Mouse (Mus musculus) testis, adult 2 months (tissue): ENCODE results near the gene Golph3. TPM values are rescaled to one million over a fixed set of nuclear protein-coding genes. Genes with fewer than 3 reads are reported as not detected.

Experiments used
- H3K27ac ChIP-seq: fragments of 200-500 bp; 2 replicates; pipeline ENCODE4 v1.5.1; 2012; ENCODE audit warnings: low read depth, low read length; ENCODE audit not compliant: control insufficient read depth, insufficient read depth
- H3K27me3 ChIP-seq: fragments of 200-500 bp; 2 replicates; pipeline ENCODE4 v1.6.1; 2012; ENCODE audit warnings: mild to moderate bottlenecking, low read length, moderate library complexity; ENCODE audit not compliant: control insufficient read depth, insufficient read depth
- H3K36me3 ChIP-seq: fragments of 200-500 bp; 2 replicates; pipeline ENCODE4 v1.6.1; 2012; ENCODE audit warnings: mild to moderate bottlenecking, low read length; ENCODE audit not compliant: control insufficient read depth, insufficient read depth
- H3K4me1 ChIP-seq: fragments of 200-500 bp; 2 replicates; pipeline ENCODE4 v1.6.1; 2012; ENCODE audit warnings: low read length; ENCODE audit not compliant: control insufficient read depth, insufficient read depth
- H3K4me3 ChIP-seq: fragments of 200-500 bp; 2 replicates; pipeline ENCODE4 v1.5.1; 2012; ENCODE audit warnings: low read depth, mild to moderate bottlenecking, low read length, moderate library complexity, mixed read lengths; ENCODE audit not compliant: control insufficient read depth
- CTCF ChIP-seq: fragments of 200-500 bp; IDR thresholded peaks from 2 replicates; pipeline ENCODE4 v1.5.1; 2012; ENCODE audit warnings: low read depth, mild to moderate bottlenecking, inconsistent platforms, low read length, moderate library complexity; ENCODE audit not compliant: control insufficient read depth, insufficient read depth, insufficient replicate concordance
- POLR2A ChIP-seq: fragments of 200-500 bp; IDR thresholded peaks from 2 replicates; pipeline ENCODE4 v1.6.1; 2012; ENCODE audit warnings: low read depth, mild to moderate bottlenecking, inconsistent platforms, low read length, moderate library complexity; ENCODE audit not compliant: control insufficient read depth
- polyA plus RNA-seq: library from polyadenylated mRNA; depleted of rRNA; stranded (reverse); fragments of >200 nt; gene quantifications from 2 replicates; pipeline ENCODE4 v1.2.3, GENCODE M21; 2012

Gene Golph3
- polyA plus RNA-seq, 1 experiment = 36.3 TPM

DNA sequence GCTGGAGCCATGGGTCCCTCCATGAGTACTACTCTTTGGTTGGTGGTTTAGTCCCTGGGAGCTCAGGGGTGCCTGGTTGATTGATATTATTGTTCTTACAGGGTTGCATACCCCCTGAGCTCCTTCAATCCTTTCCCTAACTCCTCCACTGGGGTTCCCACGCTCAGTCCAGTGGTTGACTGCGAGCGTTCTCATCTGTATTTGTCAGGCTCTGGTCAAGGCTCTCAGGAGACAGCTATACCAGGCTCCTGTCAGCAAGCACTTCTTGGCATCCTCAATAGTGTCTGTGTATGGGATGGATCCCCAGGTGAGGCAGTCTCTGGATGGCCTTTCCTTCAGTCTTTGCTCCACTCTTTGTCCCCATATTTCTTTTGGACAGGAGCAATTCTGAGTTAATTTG, 25.7 kb downstream of the Golph3 start:
- H3K4me3 ChIP-seq = no peak overlapping the region
- H3K36me3 ChIP-seq = peaks cover 2% of the 10 kb centered on the region; the same call in 1 of the 2 replicates
- H3K27ac ChIP-seq = no peak overlapping the region
- H3K27me3 ChIP-seq = no peaks in the 10 kb centered on the region
- TF ChIP-seq CTCF (no peak), POLR2A (no peak)
- no peaks in the 10 kb centered on the region for H3K4me1 ChIP-seq

DNA sequence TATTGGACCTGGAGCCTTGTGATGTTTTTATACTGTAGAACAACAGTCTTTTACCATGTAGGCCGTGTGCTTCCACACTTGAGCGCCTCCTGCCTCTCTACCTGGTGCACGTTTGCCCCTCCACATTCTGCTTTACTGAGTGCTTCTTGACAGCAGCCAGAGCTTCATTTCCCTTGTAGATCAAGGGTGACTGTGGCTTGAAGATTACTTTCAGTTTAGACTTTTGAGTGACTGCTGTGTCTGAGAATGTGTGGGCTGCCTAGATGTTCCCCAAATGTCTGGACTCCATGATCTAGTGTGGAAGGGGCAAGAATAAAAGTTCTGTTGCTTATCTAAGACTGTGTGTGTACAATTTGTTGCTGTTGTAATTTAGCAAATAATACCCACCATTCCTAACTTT, 27.7 kb downstream of the Golph3 start:
- no peak overlapping the region for H3K27ac ChIP-seq
- H3K36me3 ChIP-seq = peaks cover 2% of the 10 kb centered on the region; the same call in 1 of the 2 replicates
- H3K27me3 ChIP-seq = no peaks in the 10 kb centered on the region
- TF ChIP-seq CTCF (no peak), POLR2A (no peak)
- no peak overlapping the region for H3K4me3 ChIP-seq
- no peaks in the 10 kb centered on the region for H3K4me1 ChIP-seq

DNA sequence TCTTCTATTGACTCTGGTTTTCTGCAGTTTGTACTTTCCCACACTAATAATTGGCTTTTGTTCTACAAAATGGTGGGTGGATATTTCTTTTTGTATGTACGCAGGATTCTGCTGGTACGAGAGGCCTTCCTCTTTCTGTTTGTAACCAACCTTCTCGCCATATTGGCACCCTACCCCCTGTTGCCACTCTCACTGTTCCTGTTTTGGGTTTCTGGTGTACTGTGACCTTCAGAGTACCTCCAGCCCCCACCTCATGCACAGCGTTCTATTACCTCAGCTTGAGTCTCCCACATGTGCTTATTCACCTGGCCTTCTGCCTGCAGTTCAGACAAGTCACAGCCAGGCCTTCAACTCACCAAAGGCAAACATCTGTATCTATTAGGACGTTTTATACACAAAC, 28.6 kb downstream of the Golph3 start:
- no peak for TF ChIP-seq POLR2A
- TF ChIP-seq CTCF = no peak
- Histone ChIP-seq H3K27ac (no peak overlapping the region), H3K27me3 (no peaks in the 10 kb centered on the region), H3K4me1 (no peaks in the 10 kb centered on the region), H3K36me3 (peaks cover 2% of the 10 kb centered on the region; the same call in 1 of the 2 replicates), H3K4me3 (no peak overlapping the region)

DNA sequence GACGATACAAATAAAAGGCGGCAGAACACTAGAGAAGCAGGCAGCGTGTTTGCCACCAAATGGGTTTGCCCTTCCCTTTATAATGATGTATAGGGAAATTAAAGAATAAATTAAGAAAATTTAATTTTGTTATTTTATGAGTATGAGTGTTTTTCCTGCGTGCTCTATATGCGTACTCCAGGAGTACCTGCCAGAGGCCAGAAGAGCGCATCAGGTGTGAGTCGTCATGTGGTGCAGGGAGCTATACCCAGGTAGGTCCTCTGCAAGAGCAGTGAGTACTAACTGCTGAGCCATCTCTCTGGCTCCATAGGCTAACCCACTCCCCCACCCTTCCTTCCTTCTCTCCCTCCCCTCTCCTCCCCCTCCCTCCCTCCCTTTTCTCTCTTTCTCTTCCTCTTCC, 30.2 kb downstream of the Golph3 start:
- no peak overlapping the region for H3K27ac ChIP-seq
- H3K27me3 ChIP-seq = no peaks in the 10 kb centered on the region
- no peak overlapping the region for H3K4me3 ChIP-seq
- H3K4me1 ChIP-seq = no peaks in the 10 kb centered on the region
- TF ChIP-seq CTCF = no peak
- TF ChIP-seq POLR2A = no peak
- peaks cover 2% of the 10 kb centered on the region; the same call in 1 of the 2 replicates for H3K36me3 ChIP-seq

DNA sequence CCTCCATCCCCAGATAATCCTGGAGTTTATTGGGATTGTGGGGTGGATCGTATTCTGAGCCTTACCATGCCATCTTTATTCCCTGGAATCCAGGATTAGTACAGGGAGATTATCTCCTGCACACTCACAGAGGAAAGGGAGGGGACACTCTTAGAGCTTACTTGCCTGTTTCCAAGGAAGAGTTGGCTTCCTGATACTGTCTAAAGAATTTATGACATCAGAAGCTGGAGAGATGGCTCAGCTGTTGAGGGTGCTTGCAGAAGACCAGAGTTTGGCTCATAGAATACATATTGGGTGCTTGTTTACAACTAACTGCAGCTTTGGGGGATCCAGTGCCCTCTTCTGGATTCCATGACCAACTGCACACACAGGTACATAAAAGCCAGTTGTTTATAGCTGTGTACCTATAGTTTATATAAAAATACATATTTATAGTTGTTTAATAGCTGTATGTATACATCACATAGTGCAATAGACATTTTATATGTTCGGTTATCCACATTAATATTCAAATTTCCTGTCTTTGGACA, 33.1 kb downstream of the Golph3 start:
- H3K27ac ChIP-seq = peak overlapping the region; percentile 8; the same call in 1 of the 2 replicates
- no peaks in the 10 kb centered on the region for H3K4me1 ChIP-seq
- no peak overlapping the region for H3K4me3 ChIP-seq
- no peaks in the 10 kb centered on the region for H3K27me3 ChIP-seq
- no peak for TF ChIP-seq POLR2A
- no peak for TF ChIP-seq CTCF
- peaks cover 2% of the 10 kb centered on the region; the same call in 1 of the 2 replicates for H3K36me3 ChIP-seq

DNA sequence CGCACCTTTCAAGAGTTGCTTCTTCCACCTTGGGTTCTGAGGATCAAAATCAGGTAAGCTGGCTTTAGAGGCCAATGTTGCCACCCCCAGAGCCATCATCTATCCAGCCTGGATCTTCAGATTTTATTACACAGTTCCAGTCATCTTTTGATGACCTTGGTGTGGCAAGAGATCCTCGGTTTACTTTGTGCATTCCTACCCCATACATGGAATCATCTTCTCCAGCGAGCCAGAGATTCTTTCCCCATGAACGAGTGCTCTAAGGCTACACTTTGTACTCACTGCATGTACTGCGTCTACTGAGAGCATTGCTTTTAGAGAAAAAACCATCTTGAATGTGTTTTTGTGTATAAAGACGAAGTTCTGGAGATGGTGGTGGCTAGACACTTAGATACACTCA, 34.0 kb downstream of the Golph3 start:
- no peak overlapping the region for H3K4me3 ChIP-seq
- no peaks in the 10 kb centered on the region for H3K4me1 ChIP-seq
- H3K27me3 ChIP-seq = no peaks in the 10 kb centered on the region
- TF ChIP-seq CTCF (no peak), POLR2A (no peak)
- no peaks in the 10 kb centered on the region for H3K36me3 ChIP-seq
- no peak overlapping the region for H3K27ac ChIP-seq

DNA sequence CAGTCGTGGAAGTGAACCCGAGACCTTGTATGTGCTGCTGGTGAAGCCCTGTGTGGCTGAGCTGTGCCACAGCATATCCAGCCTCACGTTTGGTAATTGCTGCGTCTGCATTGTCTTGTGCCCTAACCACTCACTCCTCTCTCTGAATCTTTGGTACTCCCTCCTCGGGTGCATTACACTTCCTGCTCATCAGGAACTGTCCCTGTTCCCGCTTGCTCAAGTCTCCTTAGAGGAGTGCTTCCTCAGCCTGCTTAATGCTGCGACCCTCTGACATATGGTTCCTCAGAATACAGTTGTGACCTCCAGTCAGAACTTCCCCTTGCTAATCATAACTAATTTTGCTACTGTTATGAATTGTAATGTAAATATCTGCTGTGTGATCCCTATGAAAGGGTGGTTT, 34.7 kb downstream of the Golph3 start:
- Histone ChIP-seq H3K36me3 (no peaks in the 10 kb centered on the region), H3K27ac (peak overlapping the region; percentile 75), H3K27me3 (no peaks in the 10 kb centered on the region), H3K4me3 (no peak overlapping the region), H3K4me1 (peaks cover 2% of the 10 kb centered on the region; the same call in 1 of the 2 replicates)
- TF ChIP-seq POLR2A (no peak), CTCF (no peak)

DNA sequence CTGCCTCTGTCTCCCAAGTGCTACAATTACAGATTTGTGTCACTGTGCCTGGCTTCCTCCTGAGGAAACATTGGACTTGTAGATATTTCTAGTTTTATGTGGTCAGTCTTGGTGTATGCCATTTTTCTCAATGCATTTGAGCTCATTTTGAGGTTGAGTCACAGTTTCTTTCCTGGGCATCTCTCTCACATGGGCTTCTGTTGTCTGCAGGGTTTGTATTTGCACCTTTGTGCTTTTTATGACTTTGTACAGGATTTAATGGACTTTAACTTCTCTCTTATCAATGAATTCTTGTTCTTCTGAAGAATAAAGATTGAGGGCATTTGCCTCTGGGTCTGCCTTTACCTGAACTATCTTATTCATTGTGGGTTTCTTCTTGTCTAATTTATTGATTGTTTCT, 36.2 kb downstream of the Golph3 start:
- Histone ChIP-seq H3K36me3 (no peaks in the 10 kb centered on the region), H3K27me3 (no peaks in the 10 kb centered on the region), H3K4me1 (peaks cover 2% of the 10 kb centered on the region; the same call in 1 of the 2 replicates), H3K4me3 (no peak overlapping the region), H3K27ac (no peak overlapping the region)
- no peak for TF ChIP-seq POLR2A
- no peak for TF ChIP-seq CTCF
